Mouse (Mus musculus) forebrain, postnatal 0 days (tissue): ENCODE measurements around the gene Anks1b. TPM values are rescaled to one million over a fixed set of nuclear protein-coding genes. Genes with fewer than 3 reads are reported as not detected.
A peak's percentile ranks its signal among the peaks of the same experiment; 100 is the strongest.

Source experiments
- ATAC-seq: fragments of 200-750 bp; cut with Nextera tagmentation; 2 replicates; pipeline ENCODE4 v1.8.0; 2017; ENCODE audit warnings: mild to moderate bottlenecking, moderate library complexity
- DNase-seq: peaks from one replicate; pipeline ENCODE4 v3.0.0-alpha.2; 2015
- H3K27ac ChIP-seq: fragments of 300-500 bp; sonication (generic); 2 replicates; pipeline ENCODE4 v1.5.1; 2014; ENCODE audit warnings: low read depth, mild to moderate bottlenecking, antibody characterized with exemption, low read length, moderate library complexity, mixed read lengths
- H3K27me3 ChIP-seq: fragments of 300-500 bp; sonication (generic); 2 replicates; pipeline ENCODE4 v1.6.1; 2014; ENCODE audit warnings: mild to moderate bottlenecking, low read length, mixed read lengths; ENCODE audit not compliant: insufficient read depth
- H3K36me3 ChIP-seq: fragments of 300-500 bp; sonication (generic); 2 replicates; pipeline ENCODE4 v1.6.1; 2014; ENCODE audit warnings: mild to moderate bottlenecking, moderate library complexity; ENCODE audit not compliant: insufficient read depth
- H3K4me1 ChIP-seq: fragments of 300-500 bp; sonication (generic); 2 replicates; pipeline ENCODE4 v1.6.1; 2014; ENCODE audit warnings: antibody characterized with exemption; ENCODE audit not compliant: insufficient read depth
- H3K4me2 ChIP-seq: fragments of 300-500 bp; sonication (generic); 2 replicates; pipeline ENCODE4 v1.6.1; 2014; ENCODE audit warnings: low read depth, mild to moderate bottlenecking, moderate library complexity
- H3K4me3 ChIP-seq: fragments of 300-500 bp; sonication (generic); 2 replicates; pipeline ENCODE4 v1.5.1; 2014; ENCODE audit warnings: low read depth, low read length, mixed read lengths
- H3K9ac ChIP-seq: fragments of 300-500 bp; sonication (generic); 2 replicates; pipeline ENCODE4 v1.6.1; 2014; ENCODE audit warnings: mild to moderate bottlenecking
- H3K9me3 ChIP-seq: fragments of 300-500 bp; sonication (generic); 2 replicates; pipeline ENCODE4 v1.6.1; 2016; ENCODE audit warnings: low read length
- CTCF ChIP-seq: sonication (generic); IDR thresholded peaks from 2 replicates; pipeline ENCODE4 v1.5.1; 2016; ENCODE audit warnings: antibody characterized with exemption, control low read depth, low read depth
- WGBS: fragments of 180-500 bp; shearing (Covaris S2); extraction: QIAGEN DNeasy Blood & Tissue Kit; methylation state at CpG from one replicate; pipeline ENCODE4 v1.1.7; 2014; 5-methylcytosine and 5-hydroxymethylcytosine counted together
- polyA plus RNA-seq: library from polyadenylated mRNA; unstranded; fragments of >200 nt; fragmentation: Nextera tagmentation; extraction: Ambion mirVana; gene quantifications from 2 replicates; pipeline ENCODE4 v1.2.1, GENCODE M21; 2015
- total RNA-seq: library from RNA; depleted of rRNA; stranded (reverse); fragments of >200 nt; gene quantifications from 2 replicates; pipeline ENCODE4 v1.2.3, GENCODE M21; 2014

Anks1b gene
- total and polyA plus RNA-seq, 2 experiments from 2014 or later, result 120 to 145 TPM

GRCm38 (mm10) chr10:90834306-90834705, 961.0 kb downstream of the Anks1b start:
- TF ChIP-seq CTCF, result no peak
- Histone ChIP-seq H3K4me1 (peaks cover 6% of the 10 kb centered on the region; the same call in 1 of the 2 replicates), H3K27ac (no peak overlapping the region), H3K36me3 (no peaks in the 10 kb centered on the region), H3K27me3 (peaks cover 3% of the 10 kb centered on the region; the same call in 1 of the 2 replicates), H3K9ac (no peak overlapping the region), H3K9me3 (no peaks in the 10 kb centered on the region), H3K4me2 (no peak overlapping the region), H3K4me3 (no peak overlapping the region)
- WGBS, result 37% methylated on average over 5 of the region's 5 CpGs
- ATAC-seq (no peak), DNase-seq (no peak)

GRCm38 (mm10) chr10:90835195-90835594, 961.9 kb downstream of the Anks1b start:
- Histone ChIP-seq H3K9ac (no peak overlapping the region), H3K4me3 (no peak overlapping the region), H3K27ac (no peak overlapping the region), H3K27me3 (peaks cover 3% of the 10 kb centered on the region; the same call in 1 of the 2 replicates), H3K4me2 (no peak overlapping the region), H3K9me3 (no peaks in the 10 kb centered on the region), H3K36me3 (no peaks in the 10 kb centered on the region), H3K4me1 (peaks cover 6% of the 10 kb centered on the region; the same call in 1 of the 2 replicates)
- no peak for DNase-seq
- no peak for TF ChIP-seq CTCF
- ATAC-seq, result no peak

GRCm38 (mm10) chr10:90839611-90840335, 966.5 kb downstream of the Anks1b start:
- TF ChIP-seq CTCF, result no peak
- H3K27me3 ChIP-seq, result no peaks in the 10 kb centered on the region
- H3K4me3 ChIP-seq, result no peak overlapping the region
- no peak overlapping the region for H3K9ac ChIP-seq
- no peak overlapping the region for H3K27ac ChIP-seq
- ATAC-seq, result no peak
- H3K36me3 ChIP-seq, result no peaks in the 10 kb centered on the region
- H3K4me1 ChIP-seq, result no peaks in the 10 kb centered on the region
- H3K4me2 ChIP-seq, result no peak overlapping the region
- H3K9me3 ChIP-seq, result no peaks in the 10 kb centered on the region
- 83% methylated on average over 9 of the region's 9 CpGs for WGBS
- no peak for DNase-seq

- ATAC-seq (no peak), DNase-seq (no peak)
- TF ChIP-seq CTCF, result no peak
- Histone ChIP-seq H3K4me2 (no peak overlapping the region), H3K9me3 (no peaks in the 10 kb centered on the region), H3K9ac (no peak overlapping the region), H3K4me3 (no peak overlapping the region), H3K4me1 (no peaks in the 10 kb centered on the region), H3K27me3 (no peaks in the 10 kb centered on the region), H3K27ac (0 out of 2 replicates have a peak overlapping the region, but pooled peaks have one; percentile 9), H3K36me3 (no peaks in the 10 kb centered on the region)
- 71% methylated on average over 2 of the region's 2 CpGs for WGBS
Observed at GRCm38 (mm10) chr10:90842398-90842797, 969.1 kb downstream of the Anks1b start.

- no peak for DNase-seq
- Histone ChIP-seq H3K27ac (no peak overlapping the region), H3K4me2 (no peak overlapping the region), H3K9ac (no peak overlapping the region), H3K9me3 (no peaks in the 10 kb centered on the region), H3K36me3 (no peaks in the 10 kb centered on the region), H3K27me3 (no peaks in the 10 kb centered on the region), H3K4me3 (no peak overlapping the region), H3K4me1 (no peaks in the 10 kb centered on the region)
- 88% methylated on average over 6 of the region's 6 CpGs for WGBS
- ATAC-seq, result no peak
- TF ChIP-seq CTCF, result no peak
Observed at GRCm38 (mm10) chr10:90851077-90851476, 977.8 kb downstream of the Anks1b start.

- Histone ChIP-seq H3K4me2 (no peak overlapping the region), H3K4me1 (no peaks in the 10 kb centered on the region), H3K9ac (no peak overlapping the region), H3K36me3 (no peaks in the 10 kb centered on the region), H3K27me3 (no peaks in the 10 kb centered on the region), H3K27ac (no peak overlapping the region), H3K4me3 (no peak overlapping the region), H3K9me3 (no peaks in the 10 kb centered on the region)
- WGBS, result 69% methylated on average over 11 of the region's 11 CpGs
- TF ChIP-seq CTCF, result no peak
- DNase-seq, result no peak
- no peak for ATAC-seq
Observed at GRCm38 (mm10) chr10:90851999-90852398, 978.7 kb downstream of the Anks1b start.

GRCm38 (mm10) chr10:90852432-90852831, 979.1 kb downstream of the Anks1b start:
- Histone ChIP-seq H3K27me3 (no peaks in the 10 kb centered on the region), H3K4me1 (no peaks in the 10 kb centered on the region), H3K9me3 (no peaks in the 10 kb centered on the region), H3K27ac (no peak overlapping the region), H3K9ac (no peak overlapping the region), H3K4me2 (no peak overlapping the region), H3K4me3 (no peak overlapping the region), H3K36me3 (no peaks in the 10 kb centered on the region)
- 79% methylated on average over 7 of the region's 7 CpGs for WGBS
- no peak for DNase-seq
- TF ChIP-seq CTCF, result no peak
- no peak for ATAC-seq
